Mouse (Mus musculus) liver, embryonic 16.5 days (tissue): ENCODE measurements around the gene Ago3. TPM values are rescaled to one million over a fixed set of nuclear protein-coding genes. Genes with fewer than 3 reads are reported as not detected.

Experiments
- ATAC-seq: fragments of 200-750 bp; cut with Nextera tagmentation; 2 replicates; pipeline ENCODE4 v1.8.0; 2017; ENCODE audit warnings: low read depth, mild to moderate bottlenecking, moderate number of reproducible peaks, moderate library complexity
- H3K27ac ChIP-seq: fragments of 300-500 bp; sonication (generic); 2 replicates; pipeline ENCODE4 v1.5.1; 2014; ENCODE audit warnings: mild to moderate bottlenecking, low read length
- H3K27me3 ChIP-seq: fragments of 300-500 bp; sonication (generic); 2 replicates; pipeline ENCODE4 v1.6.1; 2014; ENCODE audit warnings: low read depth, low read length, mixed read lengths; ENCODE audit not compliant: control insufficient read depth, insufficient read depth
- H3K36me3 ChIP-seq: fragments of 300-500 bp; sonication (generic); 2 replicates; pipeline ENCODE4 v1.6.1; 2014; ENCODE audit warnings: mild to moderate bottlenecking; ENCODE audit not compliant: control insufficient read depth, insufficient read depth
- H3K4me1 ChIP-seq: fragments of 300-500 bp; sonication (generic); 2 replicates; pipeline ENCODE4 v1.6.1; 2014; ENCODE audit warnings: low read depth, low read length, mixed read lengths; ENCODE audit not compliant: control insufficient read depth
- H3K4me2 ChIP-seq: fragments of 300-500 bp; sonication (generic); 2 replicates; pipeline ENCODE4 v1.6.1; 2014; ENCODE audit warnings: low read depth, low read length, mixed read lengths
- H3K4me3 ChIP-seq: fragments of 300-500 bp; sonication (generic); 2 replicates; pipeline ENCODE4 v1.5.1; 2014; ENCODE audit warnings: low read depth, mild to moderate bottlenecking, low read length
- H3K9ac ChIP-seq: fragments of 300-500 bp; sonication (generic); 2 replicates; pipeline ENCODE4 v1.6.1; 2014; ENCODE audit warnings: low read depth, low read length
- H3K9me3 ChIP-seq: fragments of 300-500 bp; sonication (generic); replicated peaks from 2 replicates; pipeline ENCODE4 v1.6.1; 2016; ENCODE audit warnings: low read length; ENCODE audit not compliant: control insufficient read depth
- WGBS: fragments of 180-500 bp; shearing (Covaris S2); extraction: QIAGEN DNeasy Blood & Tissue Kit; methylation state at CpG from one replicate; pipeline ENCODE4 v1.1.7; 2014; ENCODE audit not compliant: insufficient replicate concordance; 5-methylcytosine and 5-hydroxymethylcytosine counted together
- polyA plus RNA-seq: library from polyadenylated mRNA; unstranded; fragments of >200 nt; fragmentation: Nextera tagmentation; extraction: Ambion mirVana; gene quantifications from 2 replicates; pipeline ENCODE4 v1.2.1, GENCODE M21; 2015

Gene Ago3
- polyA plus RNA-seq, 1 experiment from 2014 or later: 5.4 TPM

- H3K9ac ChIP-seq: no peak overlapping the region
- H3K27me3 ChIP-seq: no peaks in the 10 kb centered on the region
- no peaks in the 10 kb centered on the region for H3K4me1 ChIP-seq
- H3K27ac ChIP-seq: no peak overlapping the region
- no peak overlapping the region for H3K4me3 ChIP-seq
- no peak for ATAC-seq
- no peak overlapping the region for H3K4me2 ChIP-seq
- H3K36me3 ChIP-seq: no peaks in the 10 kb centered on the region
- H3K9me3 ChIP-seq: no peaks in the 10 kb centered on the region
- 46% methylated on average over 4 of the region's 4 CpGs for WGBS
Observed at GRCm38 (mm10) chr4:126339461-126339860, 89.9 kb downstream of the Ago3 start.

GRCm38 (mm10) chr4:126332358-126332757, 97.0 kb downstream of the Ago3 start:
- 52% methylated on average over 3 of the region's 3 CpGs for WGBS
- Histone ChIP-seq H3K4me2 (no peak overlapping the region), H3K4me1 (no peaks in the 10 kb centered on the region), H3K9ac (no peak overlapping the region), H3K4me3 (no peak overlapping the region), H3K27me3 (no peaks in the 10 kb centered on the region), H3K9me3 (no peaks in the 10 kb centered on the region), H3K27ac (no peak overlapping the region), H3K36me3 (no peaks in the 10 kb centered on the region)
- no peak for ATAC-seq

- Histone ChIP-seq H3K36me3 (no peaks in the 10 kb centered on the region), H3K9me3 (no peaks in the 10 kb centered on the region), H3K4me1 (no peaks in the 10 kb centered on the region), H3K27ac (no peak overlapping the region), H3K9ac (no peak overlapping the region), H3K27me3 (no peaks in the 10 kb centered on the region), H3K4me2 (no peak overlapping the region), H3K4me3 (no peak overlapping the region)
- WGBS: 55% methylated on average over 1 of the region's 1 CpGs
- ATAC-seq: no peak
Observed at GRCm38 (mm10) chr4:126331751-126332150, 97.6 kb downstream of the Ago3 start.

GRCm38 (mm10) chr4:126330295-126330694, 99.1 kb downstream of the Ago3 start:
- Histone ChIP-seq H3K4me2 (no peak overlapping the region), H3K36me3 (no peaks in the 10 kb centered on the region), H3K4me1 (no peaks in the 10 kb centered on the region), H3K27me3 (peaks cover 4% of the 10 kb centered on the region), H3K4me3 (no peak overlapping the region), H3K27ac (no peak overlapping the region), H3K9ac (no peak overlapping the region), H3K9me3 (no peaks in the 10 kb centered on the region)
- no peak for ATAC-seq
- 79% methylated on average over 4 of the region's 4 CpGs for WGBS

GRCm38 (mm10) chr4:126326036-126326435, 103.3 kb downstream of the Ago3 start:
- 30% methylated on average over 6 of the region's 6 CpGs for WGBS
- Histone ChIP-seq H3K9ac (no peak overlapping the region), H3K36me3 (no peaks in the 10 kb centered on the region), H3K27me3 (peaks cover 6% of the 10 kb centered on the region), H3K4me3 (no peak overlapping the region), H3K4me2 (no peak overlapping the region), H3K9me3 (no peaks in the 10 kb centered on the region), H3K4me1 (peaks cover 3% of the 10 kb centered on the region), H3K27ac (no peak overlapping the region)
- no peak for ATAC-seq

GRCm38 (mm10) chr4:126325281-126325861, 104.0 kb downstream of the Ago3 start, which contains the start of gene Tekt2:
Tekt2 (minus strand) TSS chr4:126325688.
- peaks cover 10% of the 10 kb centered on the region for H3K4me1 ChIP-seq
- no peaks in the 10 kb centered on the region for H3K9me3 ChIP-seq
- 19% methylated on average over 23 of the region's 23 CpGs for WGBS
- no peaks in the 10 kb centered on the region for H3K36me3 ChIP-seq
- peak within 1 kb of the TSS; percentile 16; the same call in 1 of the 2 replicates for H3K4me2 ChIP-seq
- no peak within 1 kb of the TSS for H3K9ac ChIP-seq
- ATAC-seq: no peak
- H3K4me3 ChIP-seq: 0 out of 2 replicates have a peak within 1 kb of the TSS, but pooled peaks have one; percentile 7
- peaks cover 6% of the 10 kb centered on the region for H3K27me3 ChIP-seq
- H3K27ac ChIP-seq: no peak within 1 kb of the TSS

- ATAC-seq: no peak
- no peaks in the 10 kb centered on the region for H3K9me3 ChIP-seq
- peaks cover 12% of the 10 kb centered on the region for H3K4me1 ChIP-seq
- no peak overlapping the region for H3K27ac ChIP-seq
- no peak overlapping the region for H3K4me3 ChIP-seq
- WGBS: 55% methylated on average over 13 of the region's 13 CpGs
- 0 out of 2 replicates have a peak overlapping the region, but pooled peaks have one; percentile 16 for H3K4me2 ChIP-seq
- no peaks in the 10 kb centered on the region for H3K36me3 ChIP-seq
- peaks cover 6% of the 10 kb centered on the region for H3K27me3 ChIP-seq
- no peak overlapping the region for H3K9ac ChIP-seq
Observed at GRCm38 (mm10) chr4:126324861-126325260, 104.5 kb downstream of the Ago3 start.

- Histone ChIP-seq H3K9me3 (no peaks in the 10 kb centered on the region), H3K27ac (no peak overlapping the region), H3K4me3 (no peak overlapping the region), H3K27me3 (peaks cover 6% of the 10 kb centered on the region), H3K9ac (no peak overlapping the region), H3K4me1 (peaks cover 12% of the 10 kb centered on the region), H3K4me2 (no peak overlapping the region), H3K36me3 (peaks cover 6% of the 10 kb centered on the region)
- ATAC-seq: no peak
- 86% methylated on average over 13 of the region's 13 CpGs for WGBS
Observed at GRCm38 (mm10) chr4:126322646-126323045, 106.7 kb downstream of the Ago3 start.

- Histone ChIP-seq H3K36me3 (peaks cover 9% of the 10 kb centered on the region), H3K4me3 (peak overlapping the region; percentile 91), H3K4me2 (peak overlapping the region; percentile 86), H3K9ac (peak overlapping the region; percentile 48), H3K4me1 (peaks cover 12% of the 10 kb centered on the region), H3K27me3 (peaks cover 6% of the 10 kb centered on the region), H3K27ac (no peak overlapping the region), H3K9me3 (no peaks in the 10 kb centered on the region)
- ATAC-seq: no peak
- WGBS: 57% methylated on average over 28 of the region's 28 CpGs
Observed at GRCm38 (mm10) chr4:126321854-126322511, 107.4 kb downstream of the Ago3 start.
